Mouse (Mus musculus) spleen, embryonic (tissue): ENCODE data around the gene Vps16.

Experiments used
- CTCF ChIA-PET: fragments of 350-600 bp; sonication (Branson Sonifier 250); formaldehyde crosslinking; loops from one replicate; lab custom pipeline; 2022; lab: Charles Lee

Gene Vps16

DNA sequence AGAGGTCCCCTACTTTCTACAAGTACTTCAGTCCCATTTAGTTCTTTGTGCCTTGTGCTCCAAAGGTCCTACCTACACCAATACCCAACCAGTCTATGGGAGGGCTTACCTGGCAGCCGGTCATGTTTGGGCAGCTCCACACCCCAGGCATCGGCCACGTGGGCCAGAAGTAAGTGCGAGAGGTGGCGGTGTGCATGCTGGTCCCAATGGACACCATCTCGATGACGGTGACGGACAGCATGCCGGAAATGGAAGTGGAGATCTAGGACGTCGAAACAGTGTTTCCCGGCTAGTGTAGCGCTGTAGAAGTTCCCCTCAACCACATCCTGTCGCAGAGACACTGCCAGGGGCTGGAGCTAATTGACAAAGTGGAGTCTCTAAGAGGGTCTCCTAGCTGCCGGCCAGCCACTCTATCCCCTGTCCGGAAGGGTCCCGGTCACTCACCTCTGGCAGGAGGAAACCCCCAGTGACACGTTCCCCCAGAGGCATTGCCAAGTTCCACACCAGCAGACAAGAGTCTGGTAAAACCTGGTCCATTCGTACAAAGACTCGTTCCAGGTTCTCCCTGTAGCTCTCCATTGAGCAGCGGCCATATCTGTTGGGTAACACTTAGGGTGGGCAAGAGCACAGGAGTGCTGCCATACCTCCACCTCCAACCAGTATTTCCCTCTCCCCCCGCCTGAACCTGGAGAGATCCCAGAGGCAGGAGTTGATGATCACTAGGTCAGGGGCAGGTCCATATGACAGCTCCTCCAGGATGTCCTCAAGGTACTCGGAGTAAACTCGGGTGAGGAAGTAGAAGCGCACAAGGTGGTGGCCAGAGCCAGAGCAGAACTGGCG, 2.1 kb upstream of the Vps16 start:
- CTCF ChIA-PET: no interaction called here

DNA sequence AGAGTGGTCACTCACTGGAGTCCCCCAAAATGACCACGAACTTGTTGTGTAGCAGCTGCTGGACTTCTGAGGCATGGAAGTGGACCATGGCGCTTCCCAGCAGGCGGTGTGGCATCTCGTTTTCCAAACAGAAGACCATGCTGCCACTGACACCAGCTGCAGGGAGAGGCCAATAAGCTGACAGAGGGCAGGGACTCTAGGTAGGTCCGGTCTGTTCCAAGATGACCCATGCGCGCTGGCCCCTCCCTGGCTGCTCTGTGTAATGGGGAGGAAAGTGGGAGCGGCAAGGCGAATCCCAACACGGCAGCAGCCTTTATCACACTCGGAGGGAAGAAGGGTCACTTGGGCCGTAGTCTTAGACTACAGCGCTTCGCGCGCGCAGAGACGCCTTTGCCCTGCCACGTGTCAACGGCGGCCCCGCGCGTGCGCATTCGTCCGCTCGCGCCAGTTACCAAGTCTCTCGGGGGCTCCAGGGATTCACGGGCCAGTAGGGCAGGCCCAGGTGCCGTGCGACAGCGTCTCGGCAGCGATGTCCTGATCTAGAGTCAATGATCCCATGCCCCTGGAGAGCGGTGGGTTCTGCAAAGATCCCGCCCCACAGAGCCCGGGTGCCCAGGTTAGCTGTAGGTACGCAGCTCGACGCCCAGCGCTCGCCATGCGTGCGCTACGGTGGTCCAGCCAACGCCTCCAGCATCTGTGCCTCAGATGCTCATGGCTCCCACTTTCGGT, 578 bp upstream of the Vps16 start:
- CTCF ChIA-PET: no interaction called here

DNA sequence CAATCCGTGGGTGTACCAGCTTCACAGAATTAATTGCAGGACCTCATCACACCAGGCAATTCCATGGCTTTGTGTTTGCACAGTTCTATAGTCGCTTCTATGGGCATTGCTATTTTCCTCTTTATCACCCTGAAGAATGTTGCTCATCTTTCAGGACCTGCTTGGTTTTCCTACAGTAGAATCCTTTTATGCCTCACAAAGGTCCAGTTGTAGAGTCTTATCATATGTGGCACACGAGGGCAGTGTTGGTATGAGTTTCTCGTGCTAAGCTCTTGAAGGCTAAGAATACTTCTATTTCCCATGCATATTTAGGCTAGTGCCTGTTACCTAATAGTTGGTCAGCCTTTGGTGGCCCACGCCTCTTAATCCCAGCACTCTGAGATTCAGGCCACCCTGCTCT, 973 bp downstream of the Vps16 start:
- CTCF ChIA-PET: no interaction called here

DNA sequence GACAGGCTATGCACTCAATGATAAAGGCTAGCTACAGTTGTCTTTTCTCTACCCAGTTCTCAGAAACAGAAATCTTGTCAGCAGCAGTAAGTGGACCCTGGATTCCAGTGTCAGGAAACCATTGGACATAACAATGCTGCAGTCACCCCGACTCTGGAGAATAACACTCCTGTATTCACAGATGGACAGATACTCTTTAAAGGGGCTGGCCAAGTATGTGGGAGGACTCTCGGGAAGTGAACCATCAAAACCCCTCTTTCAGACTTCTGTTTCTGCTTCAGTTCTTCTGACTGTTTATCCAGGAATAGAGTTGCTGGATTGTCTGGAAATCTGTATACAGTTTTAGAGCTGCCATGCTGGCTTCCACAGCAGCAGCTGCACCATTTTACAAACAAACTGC, 5.7 kb downstream of the Vps16 start:
- CTCF ChIA-PET: interaction anchor here (1.1 kb wide), 1 partner anchor 19 kb away, joined by 3 read pairs; no protein-coding TSS in a partner anchor

DNA sequence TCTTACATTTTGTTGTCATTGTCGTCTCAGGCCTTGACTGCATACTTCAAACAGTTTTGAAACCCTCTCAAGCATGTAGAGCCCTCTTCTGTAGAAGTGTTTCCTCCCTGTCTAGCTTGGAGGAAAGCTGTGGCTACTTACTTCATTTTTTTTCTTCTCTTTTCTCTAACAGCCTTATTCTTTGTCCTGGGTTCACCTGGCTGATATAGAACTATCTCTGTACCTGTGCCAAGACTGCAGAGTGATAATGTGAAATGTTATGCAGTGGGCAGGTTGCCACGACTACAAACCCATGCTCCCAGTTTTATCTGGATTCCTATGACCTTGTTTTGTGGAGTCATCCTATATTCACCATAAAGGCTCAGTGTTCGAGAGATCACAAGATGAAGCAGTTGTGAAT, 6.3 kb downstream of the Vps16 start:
- CTCF ChIA-PET: interaction anchor here (1.1 kb wide), 1 partner anchor 19 kb away, joined by 3 read pairs; no protein-coding TSS in a partner anchor

DNA sequence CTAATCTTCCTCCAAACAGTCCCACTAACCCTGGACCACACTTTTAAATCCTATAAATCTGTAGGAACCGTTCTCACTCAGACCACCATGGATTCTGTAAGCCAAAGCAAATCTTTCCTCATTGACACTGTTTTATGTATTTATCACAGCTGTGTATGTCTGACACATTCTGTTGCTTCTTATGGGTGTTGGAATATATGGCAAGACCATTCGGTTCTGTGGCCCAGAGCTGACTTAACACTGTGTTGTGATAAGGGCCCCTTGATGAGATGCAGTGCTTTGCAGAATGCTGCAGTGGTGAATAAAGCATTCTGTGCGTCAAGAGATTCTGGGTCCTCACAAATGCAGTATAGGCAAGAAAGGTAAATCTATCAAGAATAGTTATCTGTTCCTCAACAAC, 8.0 kb downstream of the Vps16 start:
- CTCF ChIA-PET: interaction anchor here (1.1 kb wide), 1 partner anchor 10 kb away, joined by 3 read pairs; no protein-coding TSS in a partner anchor

DNA sequence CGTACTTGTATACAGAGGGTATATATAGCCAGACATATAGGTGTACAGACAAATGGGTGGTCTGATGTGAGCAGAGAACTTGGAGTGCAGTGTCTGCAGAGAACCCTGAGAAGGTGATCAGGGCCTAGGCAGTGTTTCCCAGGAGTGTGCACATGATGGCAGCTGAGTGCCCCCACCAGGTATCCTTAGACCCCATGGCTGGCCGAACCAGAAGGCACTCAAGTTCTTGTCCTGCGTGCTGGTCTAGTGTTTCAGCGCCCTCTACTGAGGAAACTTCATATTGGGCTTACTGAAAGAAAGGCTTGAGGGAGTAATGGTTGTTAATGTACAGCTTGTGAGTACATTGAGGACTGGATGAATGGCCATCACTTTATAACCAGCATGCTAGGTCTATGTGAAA, 9.0 kb downstream of the Vps16 start:
- CTCF ChIA-PET: interaction anchor here (1.1 kb wide), 1 partner anchor 9 kb away, joined by 3 read pairs; no protein-coding TSS in a partner anchor

DNA sequence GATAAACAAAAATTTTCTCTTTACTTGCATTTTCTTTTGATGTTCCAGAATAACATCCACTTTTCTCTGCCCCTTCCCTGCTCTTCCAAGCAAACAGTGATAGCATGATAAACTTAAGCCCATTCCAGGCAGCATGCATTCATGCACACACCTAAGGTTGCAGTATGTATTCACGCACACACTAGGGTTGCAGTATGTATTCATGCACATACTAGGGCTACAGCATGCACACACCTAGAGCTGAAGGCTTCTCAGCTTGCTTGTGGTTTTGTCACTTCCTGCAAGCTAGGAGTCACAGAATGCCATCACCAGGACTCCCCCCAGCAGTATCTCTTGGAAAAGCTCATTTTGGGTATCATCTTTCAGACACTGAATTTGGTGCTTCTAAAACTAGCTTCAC, 12.6 kb downstream of the Vps16 start:
- CTCF ChIA-PET: no interaction called here

DNA sequence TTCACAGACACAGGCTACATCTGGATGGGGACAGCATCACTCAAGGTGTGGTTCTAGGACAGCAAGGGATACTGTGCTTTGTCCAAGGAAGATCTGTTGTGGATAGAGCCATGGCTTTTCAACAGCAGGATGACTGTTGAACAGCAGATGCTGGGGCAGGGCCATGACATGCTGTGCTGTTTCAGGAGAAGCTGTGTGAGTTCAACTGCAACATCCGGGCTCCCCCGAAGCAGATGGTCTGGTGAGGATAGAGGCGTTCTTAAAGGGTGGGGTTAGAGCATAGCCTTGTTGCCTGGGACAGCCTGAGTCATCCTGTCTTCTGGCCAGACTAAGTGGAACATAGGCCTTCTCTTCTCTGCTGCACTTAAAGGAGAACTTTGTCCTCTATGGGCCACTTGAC, 14.7 kb downstream of the Vps16 start:
- CTCF ChIA-PET: no interaction called here

DNA sequence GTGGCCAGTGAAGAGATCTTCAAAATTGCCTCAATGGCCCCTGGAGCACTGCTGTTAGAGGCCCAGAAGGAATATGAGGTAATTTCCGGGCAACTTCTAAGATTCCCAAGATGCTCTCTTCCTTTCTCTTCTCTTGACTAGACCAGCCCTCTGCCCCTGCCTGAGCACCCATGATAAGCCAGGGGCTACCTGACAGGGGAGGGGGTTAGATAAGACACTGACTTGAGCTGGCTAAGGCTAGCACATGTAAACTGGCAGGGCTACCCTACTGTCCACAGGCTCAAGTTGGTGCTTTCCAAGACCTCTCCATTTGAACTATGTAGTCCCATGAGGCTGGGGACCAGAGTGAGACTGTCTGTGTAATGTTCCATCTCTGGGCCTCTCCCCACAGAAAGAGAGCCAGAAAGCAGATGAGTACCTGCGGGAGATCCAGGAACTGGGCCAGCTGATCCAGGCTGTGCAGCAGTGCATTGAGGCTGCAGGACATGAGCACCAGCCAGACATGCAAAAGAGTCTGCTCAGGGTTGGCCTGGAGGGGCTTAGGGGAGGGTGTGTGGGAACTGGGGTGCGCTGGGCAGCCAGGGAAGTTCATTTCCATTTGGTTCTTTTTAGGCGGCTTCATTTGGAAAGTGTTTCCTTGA, 15.8 kb downstream of the Vps16 start:
- CTCF ChIA-PET: no interaction called here

DNA sequence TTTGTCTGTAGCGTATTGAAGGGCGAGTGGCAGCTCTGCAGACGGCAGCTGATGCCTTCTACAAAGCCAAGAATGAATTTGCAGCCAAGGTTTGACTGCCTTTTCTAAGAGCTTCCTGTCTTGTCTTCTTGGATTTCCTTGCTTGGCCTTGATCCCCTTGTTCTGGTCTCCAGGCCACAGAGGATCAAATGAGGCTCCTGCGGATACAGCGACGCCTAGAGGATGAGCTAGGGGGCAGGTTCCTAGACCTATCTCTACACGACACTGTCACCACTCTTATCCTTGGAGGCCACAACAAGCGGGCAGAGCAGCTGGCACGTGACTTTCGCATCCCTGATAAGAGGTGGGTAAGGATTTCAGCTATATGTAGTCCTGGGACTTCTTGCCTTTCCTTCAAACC, 18.0 kb downstream of the Vps16 start:
- CTCF ChIA-PET: interaction anchor here (1.5 kb wide), 1 partner anchor 9 kb away, joined by 3 read pairs; no protein-coding TSS in a partner anchor

DNA sequence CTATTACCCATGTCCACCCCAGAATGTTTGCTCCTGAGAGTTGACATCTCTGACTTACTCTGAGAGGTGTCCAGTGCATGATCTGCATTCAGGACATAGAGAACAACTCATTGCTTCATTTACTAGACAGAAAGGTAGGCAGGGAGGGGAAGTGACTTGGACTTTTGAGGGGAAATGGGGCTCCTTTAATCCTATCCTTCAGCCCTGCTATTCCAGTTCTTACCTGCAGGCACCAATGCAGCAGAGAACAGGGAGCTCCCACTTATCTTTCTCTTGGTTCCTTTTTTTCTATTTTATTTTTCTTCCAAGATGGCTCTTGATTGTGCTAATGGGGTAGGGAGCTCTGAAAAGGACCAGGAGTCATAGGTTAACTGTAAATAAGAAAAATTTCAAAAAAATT, 24.3 kb downstream of the Vps16 start:
- CTCF ChIA-PET: no interaction called here

DNA sequence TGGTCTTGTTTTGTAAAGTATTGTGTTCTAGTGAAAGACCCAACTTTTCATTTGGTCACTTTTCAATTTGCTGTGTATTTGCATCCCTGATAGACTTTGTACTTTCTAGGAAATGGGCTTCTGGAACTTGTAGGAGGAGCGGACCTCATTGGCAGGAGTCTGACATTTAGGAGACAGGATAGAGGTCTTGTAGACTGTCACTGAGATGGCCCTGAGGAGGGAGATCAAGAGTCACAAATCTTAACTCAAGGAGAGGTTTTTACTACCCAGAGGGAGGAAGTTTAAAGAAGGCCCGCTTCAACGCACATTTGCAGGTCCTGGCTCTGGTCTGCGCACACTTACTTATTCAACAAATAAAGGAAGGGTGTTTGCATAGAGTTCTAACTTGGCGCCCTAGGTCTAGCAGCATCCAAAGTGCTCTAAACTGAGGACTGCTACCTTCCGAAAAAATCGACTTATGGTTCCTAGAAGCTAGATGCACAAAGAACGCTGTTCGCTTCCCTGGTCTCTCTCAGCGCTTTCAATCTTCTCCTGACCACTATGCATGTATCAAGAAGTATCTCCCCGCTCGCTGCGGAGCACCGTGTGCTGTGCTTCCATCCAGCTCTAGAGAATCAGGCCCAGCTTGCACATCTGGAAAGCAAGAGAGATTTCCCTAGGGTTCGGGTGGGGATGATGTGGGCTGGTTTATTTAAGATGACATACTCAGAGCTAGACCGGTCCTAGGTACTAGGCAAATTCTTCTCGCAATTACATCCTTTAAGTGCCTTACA, 25.1 kb downstream of the Vps16 start:
- CTCF ChIA-PET: interaction anchor here (1.0 kb wide), 1 partner anchor 19 kb away, joined by 3 read pairs; no protein-coding TSS in a partner anchor

DNA sequence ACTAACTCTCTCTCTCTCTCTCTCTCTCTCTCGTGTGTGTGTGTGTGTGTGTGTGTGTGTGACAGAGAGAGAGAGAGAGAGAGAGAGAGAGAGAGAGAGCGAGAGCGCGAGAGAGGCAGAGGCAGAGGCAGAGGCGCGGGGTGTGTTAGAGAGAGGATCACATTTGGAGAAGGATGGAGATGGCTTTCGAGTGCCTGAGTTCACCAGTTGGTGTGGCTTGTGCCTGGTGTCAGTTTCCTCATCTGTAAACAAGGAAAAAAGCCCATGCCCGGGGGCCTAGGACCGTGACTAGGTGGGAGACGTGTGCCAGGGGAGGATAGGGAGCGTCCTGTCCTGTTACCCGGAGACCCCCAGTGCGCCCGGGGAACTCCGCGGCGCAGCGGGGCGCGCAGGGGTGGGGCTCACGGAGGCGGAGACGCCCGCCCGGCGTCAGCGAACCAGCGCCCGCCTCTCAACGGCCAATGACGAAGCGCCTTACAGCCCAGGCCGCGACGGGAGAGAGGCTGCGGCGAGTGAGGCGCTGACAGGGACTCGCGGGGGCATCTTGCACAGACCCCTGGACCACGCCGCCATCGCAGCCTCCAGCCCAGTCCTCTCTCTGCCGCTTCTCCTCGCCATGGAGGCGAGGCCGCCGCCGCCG, 25.8 kb downstream of the Vps16 start, which contains the start of gene Ptpra:
Gene Ptpra, plus strand, starts transcription at position 485 of the 640 bp plus-strand sequence.
- CTCF ChIA-PET: interaction anchor here (1.0 kb wide), 1 partner anchor 20 kb away, joined by 3 read pairs; no protein-coding TSS in a partner anchor

DNA sequence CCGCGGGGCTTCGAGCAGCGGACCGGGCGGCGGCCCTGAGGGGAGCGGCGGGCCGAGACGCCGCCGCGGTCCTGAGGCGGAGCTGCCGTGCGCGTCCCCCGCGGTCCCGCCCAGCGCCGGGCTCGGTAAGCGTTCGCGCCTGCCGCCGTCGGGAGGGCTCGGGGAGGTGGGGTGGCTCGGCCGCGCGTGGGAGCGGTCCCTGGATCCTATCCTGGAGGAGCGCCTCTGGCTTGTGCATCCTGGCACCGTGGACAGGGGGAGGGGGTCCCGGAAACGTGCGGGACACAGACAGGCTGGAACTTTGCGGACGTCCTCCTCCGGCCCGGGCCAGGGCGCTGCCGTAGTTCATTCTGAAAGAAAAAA, 26.3 kb downstream of the Vps16 start:
- CTCF ChIA-PET: no interaction called here

DNA sequence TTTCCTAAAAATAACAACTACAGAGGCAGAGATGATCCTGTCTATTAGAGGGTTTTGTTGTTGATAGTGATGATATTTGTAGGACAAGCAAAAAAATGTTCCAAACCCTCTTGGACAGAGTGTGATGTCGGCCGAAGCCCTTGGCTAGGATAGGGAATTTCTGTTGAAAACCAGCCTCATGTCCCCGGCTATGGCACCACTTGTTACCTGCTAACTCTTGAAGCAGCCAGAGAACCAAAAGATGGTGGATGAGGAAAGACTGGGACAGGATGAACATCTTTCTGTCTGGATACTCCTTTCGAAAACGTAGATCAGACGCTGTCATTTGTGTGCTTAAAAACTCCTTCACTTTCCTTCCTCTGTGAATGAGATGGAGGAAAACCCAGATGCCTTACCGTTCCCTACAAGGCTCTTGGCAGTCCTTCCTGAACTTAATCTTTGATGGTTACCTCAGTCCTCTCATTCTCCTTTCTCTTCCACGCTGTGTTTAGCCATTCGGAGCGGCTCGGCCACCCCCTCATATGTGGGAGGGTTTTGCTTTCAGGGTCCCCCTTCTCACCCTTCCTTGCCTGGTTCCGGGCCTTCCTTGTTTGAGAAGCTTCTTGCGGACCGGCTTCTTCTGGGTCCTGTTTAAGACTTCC, 27.1 kb downstream of the Vps16 start:
- CTCF ChIA-PET: no interaction called here

DNA sequence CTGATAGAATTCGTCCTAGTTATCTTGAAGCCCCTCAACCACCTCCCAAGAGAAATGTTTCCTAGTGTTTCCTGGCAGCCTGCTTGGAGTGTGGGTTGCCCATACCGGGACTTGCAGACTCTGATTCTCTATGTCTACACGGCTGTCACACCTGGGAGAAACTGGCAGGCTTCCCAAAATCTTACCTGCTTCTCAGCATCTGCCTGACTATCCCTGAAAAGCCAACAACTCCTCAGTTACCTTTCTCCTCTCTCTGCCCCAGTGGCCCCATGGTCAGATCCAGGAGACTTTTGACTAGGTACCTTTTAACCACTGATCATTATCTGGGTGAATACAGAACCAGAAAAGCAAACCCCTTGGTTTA, 27.6 kb downstream of the Vps16 start:
- CTCF ChIA-PET: no interaction called here

DNA sequence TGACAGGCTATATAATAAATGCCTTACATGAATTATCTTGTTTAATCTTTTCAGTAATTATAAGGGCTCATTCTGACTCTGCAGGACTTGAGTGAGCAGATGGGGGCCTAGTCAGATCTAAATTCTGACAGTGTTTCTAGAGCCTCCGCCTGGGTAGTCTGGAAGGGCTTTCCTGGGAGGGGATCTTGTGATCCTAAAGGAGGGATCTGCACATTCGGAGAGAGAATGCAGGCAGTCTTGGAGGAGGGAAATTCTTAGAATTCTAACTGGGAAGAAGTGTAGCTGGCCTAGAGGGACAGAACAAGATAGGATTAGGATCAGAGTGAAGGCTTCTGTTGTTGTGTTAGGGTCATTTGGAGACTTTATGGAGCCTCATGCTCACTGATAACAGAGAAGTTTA, 28.1 kb downstream of the Vps16 start:
- CTCF ChIA-PET: no interaction called here

DNA sequence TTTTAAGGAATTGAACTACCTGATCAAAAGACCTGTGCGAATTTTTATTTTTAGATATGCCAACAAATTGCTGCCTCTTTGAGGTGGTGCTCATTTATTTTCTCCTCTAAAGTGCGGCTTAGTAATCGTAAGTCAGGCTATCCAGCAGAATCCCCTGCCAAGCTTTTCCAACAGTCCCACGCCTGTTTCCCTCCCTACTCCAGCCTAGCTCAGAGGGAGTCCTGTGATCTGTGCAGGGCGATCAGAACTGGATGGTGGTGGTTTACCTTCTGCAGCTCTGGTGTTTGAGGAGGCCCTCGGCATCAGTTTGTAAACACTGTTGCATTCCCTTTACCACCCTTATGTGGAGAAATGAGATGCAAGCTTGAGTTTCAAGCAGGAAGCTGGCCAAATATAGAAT, 29.3 kb downstream of the Vps16 start:
- CTCF ChIA-PET: interaction anchor here (0.6 kb wide), 1 partner anchor 36 kb away, joined by 3 read pairs; no protein-coding TSS in a partner anchor

DNA sequence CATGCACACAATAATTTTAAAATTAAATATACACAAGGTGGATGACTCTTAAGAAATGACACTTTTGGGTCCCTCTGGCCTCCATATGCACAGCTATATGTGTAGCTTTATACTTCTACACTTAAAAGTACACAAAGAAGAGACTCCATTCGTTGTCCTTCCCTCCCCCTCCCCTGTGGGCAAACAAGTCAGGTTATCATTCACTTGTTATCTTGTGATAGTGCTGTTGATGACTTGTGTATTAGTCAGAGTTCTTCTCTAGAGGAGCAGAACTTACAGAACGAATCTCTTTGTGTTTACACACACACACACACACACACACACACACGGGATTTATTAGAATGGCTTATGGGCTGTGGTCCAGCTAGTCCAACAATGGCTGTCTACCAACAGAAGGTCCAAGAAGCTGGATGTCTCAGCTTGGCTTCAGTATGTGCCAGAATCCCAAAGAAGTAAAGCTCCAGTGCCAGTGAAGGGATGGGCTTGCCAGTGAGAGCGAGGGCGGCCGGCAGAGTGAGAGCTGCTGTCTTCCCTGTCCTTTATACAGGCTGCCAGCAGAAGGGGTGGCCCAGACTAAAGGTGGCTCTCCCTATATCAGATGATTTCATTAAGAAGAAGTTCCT, 30.7 kb downstream of the Vps16 start:
- CTCF ChIA-PET: interaction anchor here (0.6 kb wide), 1 partner anchor 219 kb away, joined by 3 read pairs; no protein-coding TSS in a partner anchor
